Mouse (Mus musculus) adrenal gland, postnatal 14 days (tissue): ENCODE results near the gene Bst2. TPM values are rescaled to one million over a fixed set of nuclear protein-coding genes. Genes with fewer than 3 reads are reported as not detected.

Experiments used
- DNase-seq: peaks from one replicate; pipeline ENCODE4 v3.0.0; 2021; ENCODE audit warnings: mixed read lengths
- total RNA-seq: library from RNA; stranded (reverse); gene quantifications from 2 replicates; pipeline ENCODE4 v1.2.3, GENCODE M21; 2021

Gene Bst2
- total RNA-seq, 1 experiment from 2014 or later, result 47.9 TPM

DNA sequence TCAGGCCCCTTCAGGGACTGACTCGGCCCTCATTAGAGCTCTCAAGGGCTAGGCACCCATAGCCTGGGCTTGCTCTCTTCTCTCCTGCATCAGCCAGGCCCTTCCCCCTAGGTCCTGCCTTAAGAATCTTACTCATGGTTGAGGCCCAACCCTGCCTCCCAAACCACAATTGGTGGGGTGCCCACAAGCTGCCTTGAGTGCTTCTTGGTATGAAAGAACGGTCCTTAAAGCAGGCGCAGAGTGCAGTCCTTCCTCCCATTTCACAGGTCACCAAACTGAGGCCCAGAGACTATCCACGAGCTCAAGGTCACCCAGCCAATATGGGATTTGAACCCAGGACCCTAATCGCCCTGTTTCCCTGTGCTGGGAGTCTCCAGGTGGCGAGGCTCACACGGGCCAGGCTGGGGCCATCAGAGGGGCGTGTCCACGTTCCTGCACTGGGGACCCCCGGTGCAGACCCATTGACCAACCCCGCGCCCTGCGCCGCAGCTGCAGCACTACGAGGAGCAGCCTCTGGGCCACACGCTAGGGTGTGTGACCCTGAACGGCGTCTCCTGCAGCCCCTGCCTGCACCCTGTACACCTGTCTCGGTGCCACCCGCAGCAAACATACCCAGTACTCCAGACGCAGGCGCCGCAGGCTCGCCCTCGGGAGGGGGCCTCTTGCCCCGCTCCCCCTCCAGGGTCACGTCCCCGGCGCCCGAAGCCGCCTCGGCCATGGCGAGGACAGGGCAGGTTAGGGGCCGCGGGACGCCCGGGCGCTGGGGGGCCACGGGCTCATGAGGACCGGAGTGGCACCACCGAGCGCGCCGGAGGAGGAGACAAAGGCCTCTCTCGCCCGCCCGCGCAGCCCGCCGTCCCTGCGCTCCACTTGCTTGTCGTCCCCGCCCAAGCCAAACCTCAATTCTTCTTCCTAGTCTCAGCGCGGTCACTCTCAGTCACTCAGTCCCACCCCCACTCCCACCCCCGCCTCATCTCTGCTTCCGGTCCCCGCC is 51.8 kb downstream of the Bst2 start, which contains the start of gene Ano8:
Gene Ano8 (minus strand): TSS at position 822 of the 994 bp plus-strand sequence.
- DNase-seq, result peak; percentile 93

- DNase-seq, result no peak
These were observed 52.5 kb downstream of the Bst2 start for GRCm38 (mm10) chr8:71484736-71485135.

Other genes starting within 250 kb of the Bst2 start
- gene Use1, start 170.6 kb downstream of the Bst2 start, total RNA-seq, result 165 and 179 TPM in 2 replicates
- gene Ocel1, start 166.2 kb downstream of the Bst2 start, total RNA-seq, result 17.4 and 17.9 TPM in 2 replicates
- gene Nr2f6, start 155.5 kb downstream of the Bst2 start, total RNA-seq, result 61.1 and 65.7 TPM in 2 replicates
- gene Ushbp1, start 141.7 kb downstream of the Bst2 start, total RNA-seq, result 30.9 and 37.6 TPM in 2 replicates
- 85.5 and 88.4 TPM in 2 replicates for gene Babam1, start 140.6 kb downstream of the Bst2 start, total RNA-seq
- 5.8 and 6.9 TPM in 2 replicates for gene Ankle1, start 131.4 kb downstream of the Bst2 start, total RNA-seq
- 43.3 and 44.7 TPM in 2 replicates for gene Abhd8, start 73.8 kb downstream of the Bst2 start, total RNA-seq
- gene Mrpl34, start 72.5 kb downstream of the Bst2 start, total RNA-seq, result 145 and 164 TPM in 2 replicates
- 54.4 and 57.8 TPM in 2 replicates for gene Dda1, start 68.3 kb downstream of the Bst2 start, total RNA-seq
- gene Ano8, start 51.5 kb downstream of the Bst2 start, total RNA-seq, result 14.8 and 17.2 TPM in 2 replicates
- gene Gtpbp3, start 49.4 kb downstream of the Bst2 start, total RNA-seq, result 20.0 and 21.5 TPM in 2 replicates
- 116 and 123 TPM in 2 replicates for gene Plvap, start 25.7 kb downstream of the Bst2 start, total RNA-seq
- not detected in 2 replicates for gene Ccdc194, start 11.7 kb downstream of the Bst2 start, total RNA-seq
- 63.2 and 66.3 TPM in 2 replicates for gene Mvb12a, start 5.5 kb upstream of the Bst2 start, total RNA-seq
- gene Tmem221, start 21.4 kb upstream of the Bst2 start, total RNA-seq, result 1.8 and 4.2 TPM in 2 replicates
- 0.53 and 1.0 TPM in 2 replicates for gene Nxnl1, start 29.1 kb upstream of the Bst2 start, total RNA-seq
- 91.6 and 93.6 TPM in 2 replicates for gene Slc27a1, start 31.4 kb upstream of the Bst2 start, total RNA-seq
- gene Pgls, start 54.7 kb upstream of the Bst2 start, total RNA-seq, result 212 and 250 TPM in 2 replicates
- 2.6 and 6.2 TPM in 2 replicates for gene Fam129c, start 60.2 kb upstream of the Bst2 start, total RNA-seq
- gene Colgalt1, start 73.5 kb upstream of the Bst2 start, total RNA-seq, result 60.0 and 62.0 TPM in 2 replicates
- 7.2 and 7.7 TPM in 2 replicates for gene Unc13a, start 134.3 kb upstream of the Bst2 start, total RNA-seq
- 17.4 and 21.4 TPM in 2 replicates for gene Jak3, start 138.8 kb upstream of the Bst2 start, total RNA-seq
- gene Insl3, start 151.8 kb upstream of the Bst2 start, total RNA-seq, result 8.0 and 9.8 TPM in 2 replicates
- 5.4 and 7.4 TPM in 2 replicates for gene B3gnt3, start 164.3 kb upstream of the Bst2 start, total RNA-seq
- gene Fcho1, start 188.3 kb upstream of the Bst2 start, total RNA-seq, result 5.4 and 13.9 TPM in 2 replicates